Mouse (Mus musculus) limb, embryonic 14.5 days (tissue): ENCODE measurements around the gene Dqx1. TPM values are rescaled to one million over a fixed set of nuclear protein-coding genes. Genes with fewer than 3 reads are reported as not detected.

Experiments used
- ATAC-seq: fragments of 200-750 bp; cut with Nextera tagmentation; 2 replicates; pipeline ENCODE4 v1.8.0; 2017; ENCODE audit warnings: low read depth, moderate number of reproducible peaks, moderate TSS enrichment; ENCODE audit not compliant: low FRiP score
- DNase-seq: peaks from one replicate; pipeline ENCODE4 v3.0.0-alpha.2; 2015; ENCODE audit warnings: low spot score
- H3K27ac ChIP-seq: fragments of 300-500 bp; sonication (generic); replicated peaks from 2 replicates; pipeline ENCODE4 v1.5.1; 2014; ENCODE audit warnings: low read depth, mild to moderate bottlenecking, low read length, moderate library complexity, mixed read lengths
- H3K27me3 ChIP-seq: fragments of 300-500 bp; sonication (generic); 2 replicates; pipeline ENCODE4 v1.6.1; 2014; ENCODE audit warnings: low read length, mixed read lengths; ENCODE audit not compliant: control insufficient read depth, insufficient read depth
- H3K36me3 ChIP-seq: fragments of 300-500 bp; sonication (generic); 2 replicates; pipeline ENCODE4 v1.6.1; 2014; ENCODE audit warnings: mild to moderate bottlenecking, low read length, moderate library complexity, mixed read lengths; ENCODE audit not compliant: control insufficient read depth, insufficient read depth
- H3K4me1 ChIP-seq: fragments of 300-500 bp; sonication (generic); 2 replicates; pipeline ENCODE4 v1.6.1; 2014; ENCODE audit warnings: antibody characterized with exemption, low read length, mixed read lengths; ENCODE audit not compliant: control insufficient read depth, insufficient read depth
- H3K4me2 ChIP-seq: fragments of 300-500 bp; sonication (generic); replicated peaks from 2 replicates; pipeline ENCODE4 v1.6.1; 2014; ENCODE audit warnings: low read depth, mild to moderate bottlenecking, low read length, moderate library complexity; ENCODE audit not compliant: severe bottlenecking
- H3K4me3 ChIP-seq: fragments of 300-500 bp; sonication (generic); replicated peaks from 2 replicates; pipeline ENCODE4 v1.5.1; 2014; ENCODE audit warnings: low read length
- H3K9ac ChIP-seq: fragments of 300-500 bp; sonication (generic); 2 replicates; pipeline ENCODE4 v1.6.1; 2014; ENCODE audit warnings: mild to moderate bottlenecking, low read depth, low read length, moderate library complexity; ENCODE audit not compliant: severe bottlenecking
- H3K9me3 ChIP-seq: fragments of 300-500 bp; sonication (generic); 2 replicates; pipeline ENCODE4 v1.6.1; 2016; ENCODE audit warnings: low read length; ENCODE audit not compliant: control insufficient read depth
- POLR2A ChIP-seq: fragments of 200-500 bp; IDR thresholded peaks from 2 replicates; pipeline ENCODE4 v1.8.0; 2012; ENCODE audit warnings: inconsistent platforms, mild to moderate bottlenecking, moderate library complexity, borderline replicate concordance; ENCODE audit not compliant: insufficient read depth, insufficient read length; ENCODE audit errors: extremely low read depth
- WGBS: fragments of 180-500 bp; shearing (Covaris S2); extraction: QIAGEN DNeasy Blood & Tissue Kit; methylation state at CpG from one replicate; pipeline ENCODE4 v1.1.7; 2014; 5-methylcytosine and 5-hydroxymethylcytosine counted together
- polyA plus RNA-seq, 2 experiments: library from polyadenylated mRNA; depleted of rRNA in 1 of 2; stranded (reverse) in 1 of 2; unstranded in 1 of 2; fragments of >200 nt; fragmentation: Nextera tagmentation in 1 of 2; extraction: Ambion mirVana in 1 of 2; gene quantifications; 2 replicates each; pipeline versions ENCODE4 v1.2.1 to v1.2.3; 2012 to 2014

Gene Dqx1
- polyA plus RNA-seq, 2 experiments = 0.37 to 1.9 TPM

DNA sequence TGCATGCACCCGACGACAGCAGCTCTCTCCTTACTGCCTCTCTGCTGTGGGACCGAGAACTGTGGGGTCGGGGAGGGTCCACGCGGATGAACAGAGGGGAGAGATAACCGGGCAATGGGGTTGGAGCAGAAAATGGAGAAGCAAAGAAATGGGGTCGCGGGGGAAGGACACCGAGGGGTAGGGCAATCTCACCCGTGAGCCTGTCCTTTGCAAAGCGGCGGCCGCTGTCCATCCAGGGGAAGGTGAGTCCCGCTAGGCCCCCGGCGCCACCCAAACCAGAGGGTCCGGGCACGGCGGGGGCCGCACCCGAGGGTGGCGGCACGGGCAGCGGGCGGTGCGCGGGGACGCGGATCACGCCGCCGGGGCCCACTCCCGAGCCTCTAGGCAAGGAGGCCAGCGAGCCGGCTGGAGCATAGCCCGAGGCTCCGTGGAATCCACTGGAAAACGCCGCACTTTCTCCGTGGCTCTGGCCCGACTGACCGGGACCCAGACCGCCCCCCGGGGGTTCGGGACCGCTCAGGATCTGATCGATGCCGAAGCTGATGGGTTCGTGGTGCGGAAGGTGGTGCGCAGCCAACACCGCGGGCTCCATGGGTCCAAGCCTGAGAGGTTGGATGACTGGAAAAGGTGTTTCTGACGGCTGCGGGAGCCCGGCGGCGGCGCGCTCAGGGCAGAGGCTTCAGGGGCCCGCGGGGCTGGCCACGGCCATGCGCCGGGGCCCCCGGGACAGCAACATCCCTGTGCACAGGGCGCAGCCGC lies 12.0 kb downstream of the Dqx1 start:
- no peaks in the 10 kb centered on the region for H3K9me3 ChIP-seq
- H3K4me2 ChIP-seq = peak overlapping the region; percentile 32
- no peaks in the 10 kb centered on the region for H3K4me1 ChIP-seq
- no peak for ATAC-seq
- H3K9ac ChIP-seq = 0 out of 2 replicates have a peak overlapping the region, but pooled peaks have one; percentile 12
- no peaks in the 10 kb centered on the region for H3K36me3 ChIP-seq
- H3K27ac ChIP-seq = no peak overlapping the region
- TF ChIP-seq POLR2A = no peak
- DNase-seq = no peak
- under 1% methylated on average over 50 of the region's 69 CpGs for WGBS
- peak overlapping the region; percentile 17 for H3K4me3 ChIP-seq
- peaks cover 95% of the 10 kb centered on the region for H3K27me3 ChIP-seq

DNA sequence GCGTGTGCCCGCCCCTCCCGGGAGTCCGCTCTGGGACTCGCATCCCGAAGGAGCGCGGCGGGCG lies 12.4 kb downstream of the Dqx1 start, which contains the start of gene Tlx2:
Tlx2 (minus strand) TSS at position 47 of the 64 bp plus-strand sequence.
- Histone ChIP-seq H3K9me3 (no peaks in the 10 kb centered on the region), H3K4me2 (peak within 1 kb of the TSS; percentile 32), H3K4me3 (peak within 1 kb of the TSS; percentile 17), H3K4me1 (no peaks in the 10 kb centered on the region), H3K36me3 (no peaks in the 10 kb centered on the region), H3K27me3 (peaks cover 93% of the 10 kb centered on the region), H3K9ac (0 out of 2 replicates have a peak within 1 kb of the TSS, but pooled peaks have one; percentile 12), H3K27ac (no peak within 1 kb of the TSS)
- no peak for ATAC-seq
- 0% methylated on average over 9 of the region's 10 CpGs for WGBS
- no peak for DNase-seq
- TF ChIP-seq POLR2A = no peak

GRCm38 (mm10) chr6:83070311-83071219 lies 12.9 kb downstream of the Dqx1 start:
- Histone ChIP-seq H3K4me2 (peak overlapping the region; percentile 32), H3K27me3 (peaks cover 92% of the 10 kb centered on the region), H3K4me1 (no peaks in the 10 kb centered on the region), H3K4me3 (peak overlapping the region; percentile 17), H3K9ac (0 out of 2 replicates have a peak overlapping the region, but pooled peaks have one; percentile 12), H3K36me3 (no peaks in the 10 kb centered on the region), H3K27ac (no peak overlapping the region), H3K9me3 (no peaks in the 10 kb centered on the region)
- DNase-seq (no peak), ATAC-seq (no peak)
- WGBS = 2% methylated on average over 51 of the region's 58 CpGs
- no peak for TF ChIP-seq POLR2A

GRCm38 (mm10) chr6:83071220-83071619 lies 13.6 kb downstream of the Dqx1 start:
- no peak for ATAC-seq
- WGBS = 0% methylated on average over 19 of the region's 24 CpGs

GRCm38 (mm10) chr6:83074979-83075378 lies 17.3 kb downstream of the Dqx1 start:
- 19% methylated on average over 2 of the region's 2 CpGs for WGBS
- TF ChIP-seq POLR2A = no peak
- peaks cover 52% of the 10 kb centered on the region for H3K27me3 ChIP-seq

More at GRCm38 (mm10) chr6:83071220-83071619, 13.6 kb downstream of the Dqx1 start:
- no peak overlapping the region for H3K27ac ChIP-seq
- no peaks in the 10 kb centered on the region for H3K9me3 ChIP-seq
- peak overlapping the region; percentile 17 for H3K4me3 ChIP-seq
- H3K9ac ChIP-seq = no peak overlapping the region
- H3K27me3 ChIP-seq = peaks cover 89% of the 10 kb centered on the region
- H3K36me3 ChIP-seq = no peaks in the 10 kb centered on the region
- no peak for DNase-seq
- H3K4me2 ChIP-seq = no peak overlapping the region
- TF ChIP-seq POLR2A = no peak
- no peaks in the 10 kb centered on the region for H3K4me1 ChIP-seq

More at GRCm38 (mm10) chr6:83074979-83075378, 17.3 kb downstream of the Dqx1 start:
- no peaks in the 10 kb centered on the region for H3K9me3 ChIP-seq
- DNase-seq (no peak), ATAC-seq (no peak)
- 0 out of 2 replicates have a peak, but pooled peaks cover 5% of the 10 kb centered on the region for H3K4me1 ChIP-seq
- H3K4me2 ChIP-seq = no peak overlapping the region
- no peak overlapping the region for H3K4me3 ChIP-seq
- H3K36me3 ChIP-seq = peaks cover 5% of the 10 kb centered on the region; the same call in 1 of the 2 replicates
- H3K9ac ChIP-seq = no peak overlapping the region
- no peak overlapping the region for H3K27ac ChIP-seq
